Mouse (Mus musculus) thymus, adult 2 months (tissue): Measurements from ENCODE around the gene Klk1b22.

Source experiments
- CTCF ChIP-seq: fragments of 200-500 bp; IDR thresholded peaks from 2 replicates; pipeline ENCODE4 v1.5.1; 2012; ENCODE audit warnings: mild to moderate bottlenecking, control low read depth, low read length, moderate library complexity, borderline replicate concordance; ENCODE audit not compliant: control insufficient read depth, poor library complexity, insufficient read depth; ENCODE audit errors: extremely low read depth
- POLR2A ChIP-seq: fragments of 200-500 bp; IDR thresholded peaks from 2 replicates; pipeline ENCODE4 v1.6.1; 2012; ENCODE audit warnings: mild to moderate bottlenecking, low read length, control low read depth, moderate library complexity; ENCODE audit not compliant: control insufficient read depth, poor library complexity, insufficient read depth; ENCODE audit errors: extremely low read depth

DNA sequence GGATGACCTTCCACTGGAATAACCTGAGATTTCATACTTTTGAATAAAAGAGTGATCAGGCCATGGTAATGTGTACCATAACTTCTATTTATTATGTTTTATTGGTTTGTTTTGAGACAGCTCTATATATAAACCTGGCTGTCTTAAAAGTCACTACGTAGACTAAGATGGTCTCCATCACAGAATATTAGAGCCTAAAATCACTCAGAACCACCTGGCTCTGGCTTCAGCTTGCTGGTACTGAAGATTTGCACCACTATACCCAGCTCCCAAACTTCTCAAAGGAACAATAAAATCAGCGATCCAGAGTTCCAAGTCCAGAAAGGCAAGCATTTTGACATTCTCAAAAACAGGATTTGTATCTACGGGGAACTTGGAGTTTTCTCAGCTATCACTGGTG is 24.0 kb downstream of the Klk1b22 start, which contains the start of gene Klk1b16:
- no peak for TF ChIP-seq POLR2A
- no peak for TF ChIP-seq CTCF
